Mouse (Mus musculus): ENCODE measurements at regions not wholly inside any gene's neighbourhood (a gene's known extent, or its start where the extent isn't known, plus 50 kb on each side); places are given as distances from the start of the nearest gene placed in this dataset.

DNA sequence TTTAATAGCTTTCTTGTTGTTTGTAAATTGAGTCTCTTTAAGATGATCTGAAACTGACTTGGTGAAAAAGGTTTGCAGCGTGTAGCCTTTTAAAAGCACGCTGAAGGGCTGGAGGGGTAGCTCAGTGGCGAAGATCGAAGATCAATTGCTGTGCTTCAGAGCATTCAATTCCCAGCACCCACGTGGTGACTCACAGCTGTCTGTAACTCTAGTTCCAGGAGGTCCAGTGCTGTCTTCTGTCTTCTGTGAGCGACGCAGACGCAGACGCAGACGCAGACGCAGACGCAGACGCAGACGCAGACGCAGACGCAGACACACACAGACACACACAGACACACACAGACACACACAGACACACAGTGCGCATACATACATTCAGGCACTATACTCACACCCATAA, 99.1 kb upstream of the Map4k3 start:
- no peak for TF ChIP-seq CTCF (conservative IDR thresholded peaks at IDR 0.05; ENCODE audit: low read length)
- TF ChIP-seq NANOG (IDR thresholded peaks at IDR 0.05; ENCODE audit: borderline replicate concordance, low read length): no peak; the same call in 1 of the 2 replicates
- TF ChIP-seq POU5F1 (IDR thresholded peaks at IDR 0.05; ENCODE audit: borderline replicate concordance, low read length): no peak
